Mouse (Mus musculus): ENCODE results near the gene Znrf3. TPM values are rescaled to one million over a fixed set of nuclear protein-coding genes. Genes with fewer than 3 reads are reported as not detected.

Znrf3 gene
- total and polyA plus RNA-seq, 2 experiments from 2014 or later: 9.9 to 13.6 TPM

GRCm38 (mm10) chr11:5343748-5344147 is 100.9 kb downstream of the Znrf3 start:
- Histone ChIP-seq H3K4me3 (ENCODE audit: low read length) (no peak overlapping the region), H3K27ac (no peak overlapping the region), H3K4me1 (ENCODE audit: insufficient read depth, low read length) (no peaks in the 10 kb centered on the region), H3K9ac (replicated peaks; ENCODE audit: low read length) (no peak overlapping the region), H3K27me3 (ENCODE audit: insufficient read depth, low read length) (no peaks in the 10 kb centered on the region), H3K36me3 (ENCODE audit: insufficient read depth, low read length) (no peaks in the 10 kb centered on the region), H3K4me2 (ENCODE audit: low read depth, low read length) (no peak overlapping the region), H3K9me3 (ENCODE audit: low read length) (no peaks in the 10 kb centered on the region)
- no peak for ATAC-seq
- TF ChIP-seq CTCF (IDR thresholded peaks at IDR 0.05; ENCODE audit: low read depth): no peak
- 95% methylated on average over 4 of the region's 4 CpGs for WGBS
- DNase-seq (ENCODE audit: low spot score): no peak

- Histone ChIP-seq H3K9ac (replicated peaks; ENCODE audit: low read length) (no peak overlapping the region), H3K9me3 (ENCODE audit: low read length) (no peaks in the 10 kb centered on the region), H3K4me1 (ENCODE audit: insufficient read depth, low read length) (no peaks in the 10 kb centered on the region), H3K4me2 (ENCODE audit: low read depth, low read length) (no peak overlapping the region), H3K4me3 (ENCODE audit: low read length) (no peak overlapping the region), H3K27me3 (ENCODE audit: insufficient read depth, low read length) (no peaks in the 10 kb centered on the region), H3K27ac (no peak overlapping the region), H3K36me3 (ENCODE audit: insufficient read depth, low read length) (no peaks in the 10 kb centered on the region; the same call in 1 of the 2 replicates)
- ATAC-seq (no peak), DNase-seq (ENCODE audit: low spot score) (no peak)
- whole genome bisulfite sequencing: 89% methylated on average over 1 of the region's 1 CpGs
- no peak for TF ChIP-seq CTCF (IDR thresholded peaks at IDR 0.05; ENCODE audit: low read depth)
Measured at GRCm38 (mm10) chr11:5339732-5340131, 104.9 kb downstream of the Znrf3 start.

- Histone ChIP-seq H3K27me3 (ENCODE audit: insufficient read depth, low read length) (no peaks in the 10 kb centered on the region), H3K9me3 (ENCODE audit: low read length) (no peaks in the 10 kb centered on the region), H3K4me3 (ENCODE audit: low read length) (no peak overlapping the region), H3K27ac (no peak overlapping the region), H3K4me1 (ENCODE audit: insufficient read depth, low read length) (no peaks in the 10 kb centered on the region), H3K9ac (replicated peaks; ENCODE audit: low read length) (no peak overlapping the region), H3K4me2 (ENCODE audit: low read depth, low read length) (no peak overlapping the region), H3K36me3 (ENCODE audit: insufficient read depth, low read length) (no peaks in the 10 kb centered on the region; the same call in 1 of the 2 replicates)
- ATAC-seq: no peak
- DNase-seq (ENCODE audit: low spot score): no peak
- 86% methylated on average over 7 of the region's 7 CpGs for WGBS
- no peak for TF ChIP-seq CTCF (IDR thresholded peaks at IDR 0.05; ENCODE audit: low read depth)
Measured at GRCm38 (mm10) chr11:5336852-5337251, 107.8 kb downstream of the Znrf3 start.

GRCm38 (mm10) chr11:5336269-5336668 is 108.4 kb downstream of the Znrf3 start:
- Histone ChIP-seq H3K4me3 (ENCODE audit: low read length) (no peak overlapping the region), H3K9ac (replicated peaks; ENCODE audit: low read length) (no peak overlapping the region), H3K27ac (no peak overlapping the region), H3K27me3 (ENCODE audit: insufficient read depth, low read length) (no peaks in the 10 kb centered on the region), H3K36me3 (ENCODE audit: insufficient read depth, low read length) (no peaks in the 10 kb centered on the region; the same call in 1 of the 2 replicates), H3K4me2 (ENCODE audit: low read depth, low read length) (no peak overlapping the region), H3K9me3 (ENCODE audit: low read length) (no peaks in the 10 kb centered on the region), H3K4me1 (ENCODE audit: insufficient read depth, low read length) (no peaks in the 10 kb centered on the region)
- no peak for TF ChIP-seq CTCF (IDR thresholded peaks at IDR 0.05; ENCODE audit: low read depth)
- ATAC-seq (no peak), DNase-seq (ENCODE audit: low spot score) (no peak)

DNA sequence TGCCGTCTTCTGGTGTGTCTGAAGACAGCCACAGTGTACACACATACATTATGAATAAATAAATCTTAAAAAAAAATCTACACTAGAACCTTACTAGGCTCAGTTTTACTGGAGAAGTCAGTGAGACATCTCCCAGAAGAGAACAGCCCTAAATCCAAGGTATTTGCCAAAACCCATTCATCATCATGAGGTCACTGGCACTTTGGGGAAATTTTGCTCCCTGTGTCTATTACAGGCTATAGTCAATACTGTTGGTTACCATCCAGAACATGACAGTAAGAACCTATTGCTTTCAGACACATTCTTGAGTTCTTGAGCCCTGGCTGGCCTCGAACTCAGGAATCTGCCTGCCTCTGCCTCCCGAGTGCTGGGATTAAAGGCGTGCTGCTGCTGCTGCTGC is 113.8 kb downstream of the Znrf3 start:
- DNase-seq (ENCODE audit: low spot score): no peak
- 0 out of 2 replicates have a peak, but pooled peaks cover 2% of the 10 kb centered on the region for H3K4me1 ChIP-seq (ENCODE audit: insufficient read depth, low read length)
- no peak overlapping the region for H3K4me2 ChIP-seq (ENCODE audit: low read depth, low read length)
- 96% methylated on average over 4 of the region's 4 CpGs for WGBS
- H3K36me3 ChIP-seq (ENCODE audit: insufficient read depth, low read length): no peaks in the 10 kb centered on the region
- TF ChIP-seq CTCF (IDR thresholded peaks at IDR 0.05; ENCODE audit: low read depth): no peak
- H3K27ac ChIP-seq: no peak overlapping the region
- no peak overlapping the region for H3K9ac ChIP-seq (replicated peaks; ENCODE audit: low read length)
- no peaks in the 10 kb centered on the region for H3K9me3 ChIP-seq (ENCODE audit: low read length)
- no peak overlapping the region for H3K4me3 ChIP-seq (ENCODE audit: low read length)
- no peaks in the 10 kb centered on the region for H3K27me3 ChIP-seq (ENCODE audit: insufficient read depth, low read length)
- ATAC-seq: no peak

DNA sequence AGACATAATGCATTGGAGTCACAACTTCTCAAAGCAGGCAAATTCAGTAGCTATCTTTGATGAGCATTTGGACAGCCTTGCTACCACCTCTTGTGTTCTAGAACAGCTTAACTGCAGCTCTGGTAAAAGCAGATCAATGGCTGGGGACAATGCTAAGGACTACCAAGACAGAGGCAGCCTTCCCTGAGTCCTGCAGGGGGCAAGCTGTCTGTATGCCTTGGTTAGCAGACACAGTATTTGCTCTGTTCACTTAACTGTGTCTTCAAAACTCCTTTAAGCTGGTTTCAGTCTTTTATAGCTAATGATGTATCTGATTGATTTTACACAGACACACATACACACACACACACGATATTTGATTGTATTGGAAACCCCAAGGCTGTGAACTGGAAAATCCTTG is 117.0 kb downstream of the Znrf3 start:
- ATAC-seq (no peak), DNase-seq (ENCODE audit: low spot score) (peak; percentile 23)
- no peak overlapping the region for H3K4me3 ChIP-seq (ENCODE audit: low read length)
- H3K36me3 ChIP-seq (ENCODE audit: insufficient read depth, low read length): no peaks in the 10 kb centered on the region
- TF ChIP-seq CTCF (IDR thresholded peaks at IDR 0.05; ENCODE audit: low read depth): peak; percentile 55
- 22% methylated on average over 1 of the region's 1 CpGs for WGBS
- H3K9ac ChIP-seq (replicated peaks; ENCODE audit: low read length): no peak overlapping the region
- no peak overlapping the region for H3K4me2 ChIP-seq (ENCODE audit: low read depth, low read length)
- H3K9me3 ChIP-seq (ENCODE audit: low read length): no peaks in the 10 kb centered on the region
- no peak overlapping the region for H3K27ac ChIP-seq
- no peaks in the 10 kb centered on the region for H3K27me3 ChIP-seq (ENCODE audit: insufficient read depth, low read length)
- H3K4me1 ChIP-seq (ENCODE audit: insufficient read depth, low read length): 0 out of 2 replicates have a peak, but pooled peaks cover 2% of the 10 kb centered on the region

GRCm38 (mm10) chr11:5326252-5326651 is 118.4 kb downstream of the Znrf3 start:
- Histone ChIP-seq H3K4me2 (ENCODE audit: low read depth, low read length) (no peak overlapping the region), H3K4me1 (ENCODE audit: insufficient read depth, low read length) (0 out of 2 replicates have a peak, but pooled peaks cover 2% of the 10 kb centered on the region), H3K27me3 (ENCODE audit: insufficient read depth, low read length) (no peaks in the 10 kb centered on the region), H3K27ac (no peak overlapping the region), H3K4me3 (ENCODE audit: low read length) (no peak overlapping the region), H3K9me3 (ENCODE audit: low read length) (no peaks in the 10 kb centered on the region), H3K9ac (replicated peaks; ENCODE audit: low read length) (no peak overlapping the region), H3K36me3 (ENCODE audit: insufficient read depth, low read length) (no peaks in the 10 kb centered on the region)
- TF ChIP-seq CTCF (IDR thresholded peaks at IDR 0.05; ENCODE audit: low read depth): no peak
- WGBS: 93% methylated on average over 3 of the region's 3 CpGs
- DNase-seq (ENCODE audit: low spot score) (no peak), ATAC-seq (no peak)
